ENCODE assay signal across 13 mouse cellular contexts in genomic region chr7:139224070-139224469, GRCm38 (mm10). TPM values are rescaled to one million over a fixed set of nuclear protein-coding genes. Genes with fewer than 3 reads are reported as not detected.
DNase-seq lines count a peak whose midpoint lies in the region; ATAC-seq and TF ChIP-seq lines count a peak whose summit lies in the region.
"Had no signal": no experiment of that assay in that cellular context is flagged by ENCODE, and none has a peak within 500 bp of the region (broad histone marks: within the 10 kb centered on the region; RNA-seq: fewer than 3 reads in every experiment).

No protein-coding gene starts in this region.

- no peak for ATAC-seq in lung, embryonic 14.5 days (ENCODE audit: insufficient read depth)
- ATAC-seq in liver, postnatal 0 days = 0 out of 2 replicates have a peak, but pooled peaks have one; percentile 3
- ATAC-seq: midbrain, embryonic 13.5 days had no signal

- peak overlapping the region; percentile 42; the same call in 1 of the 2 replicates for H3K27ac ChIP-seq in heart, embryonic 10.5 days
- H3K27ac ChIP-seq in lung, embryonic 14.5 days (ENCODE audit: low read depth) = peak overlapping the region; percentile 6; the same call in 1 of the 2 replicates
- peak overlapping the region; percentile 82 for H3K27ac ChIP-seq in liver, postnatal 0 days (ENCODE audit: low read depth)
- H3K27ac ChIP-seq: hindbrain, embryonic 10.5 days; limb, embryonic 10.5 days; midbrain, embryonic 13.5 days; stomach, embryonic 15.5 days had no signal

- H3K9ac ChIP-seq in lung, embryonic 14.5 days = no peak overlapping the region
- H3K9ac ChIP-seq in liver, postnatal 0 days (replicated peaks) = no peak overlapping the region
- H3K9ac ChIP-seq: midbrain, embryonic 13.5 days; stomach, embryonic 15.5 days had no signal

- DNase-seq in heart, embryonic 10.5 days (ENCODE audit: low spot score) = peak; percentile 61
- DNase-seq in heart, postnatal 36 days = no peak
- DNase-seq in lung, embryonic 14.5 days = no peak
- no peak for DNase-seq in lung, postnatal 10 days
- DNase-seq in liver = peak; percentile 1
- no peak for DNase-seq in liver, postnatal 0 days
- no peak for DNase-seq in gastrocnemius, postnatal 10 days
- DNase-seq: cerebellum, postnatal 10 days; kidney, adult 11 months had no signal

- no peaks in the 10 kb centered on the region for H3K27me3 ChIP-seq in heart, embryonic 10.5 days (ENCODE audit: insufficient read depth, poor library complexity, severe bottlenecking)
- H3K27me3 ChIP-seq in lung, embryonic 14.5 days (ENCODE audit: insufficient read depth, low read length) = no peaks in the 10 kb centered on the region
- no peaks in the 10 kb centered on the region for H3K27me3 ChIP-seq in liver, postnatal 0 days (ENCODE audit: insufficient read depth, low read length)
- H3K27me3 ChIP-seq: midbrain, embryonic 13.5 days; stomach, embryonic 15.5 days had no signal

- no peaks in the 10 kb centered on the region for H3K9me3 ChIP-seq in heart, embryonic 10.5 days
- no peaks in the 10 kb centered on the region for H3K9me3 ChIP-seq in lung, embryonic 14.5 days (ENCODE audit: low read depth, low read length)
- H3K9me3 ChIP-seq in liver, postnatal 0 days (ENCODE audit: low read length) = no peaks in the 10 kb centered on the region
- H3K9me3 ChIP-seq: hindbrain, embryonic 10.5 days; limb, embryonic 10.5 days; midbrain, embryonic 13.5 days; stomach, embryonic 15.5 days had no signal

- H3K4me2 ChIP-seq in lung, embryonic 14.5 days = no peak overlapping the region
- no peak overlapping the region for H3K4me2 ChIP-seq in liver, postnatal 0 days (ENCODE audit: low read depth, low read length)
- H3K4me2 ChIP-seq: midbrain, embryonic 13.5 days; stomach, embryonic 15.5 days had no signal

- no peak for TF ChIP-seq CTCF in lung, embryonic 14.5 days (IDR thresholded peaks at IDR 0.05; ENCODE audit: low read depth)
- no peak for TF ChIP-seq CTCF in liver, postnatal 0 days (IDR thresholded peaks at IDR 0.05; ENCODE audit: low read depth)

- no peak overlapping the region for H3K4me3 ChIP-seq in heart, embryonic 10.5 days
- no peak overlapping the region for H3K4me3 ChIP-seq in lung, embryonic 14.5 days (ENCODE audit: low read depth, low read length)
- H3K4me3 ChIP-seq in liver, postnatal 0 days (ENCODE audit: low read depth, low read length) = no peak overlapping the region
- H3K4me3 ChIP-seq: hindbrain, embryonic 10.5 days; limb, embryonic 10.5 days; midbrain, embryonic 13.5 days; stomach, embryonic 15.5 days had no signal

- no peaks in the 10 kb centered on the region for H3K36me3 ChIP-seq in heart, embryonic 10.5 days
- H3K36me3 ChIP-seq in lung, embryonic 14.5 days (ENCODE audit: insufficient read depth) = no peaks in the 10 kb centered on the region
- H3K36me3 ChIP-seq in liver, postnatal 0 days (replicated peaks; ENCODE audit: insufficient read depth, low read length) = no peaks in the 10 kb centered on the region
- H3K36me3 ChIP-seq: hindbrain, embryonic 10.5 days; limb, embryonic 10.5 days; midbrain, embryonic 13.5 days; stomach, embryonic 15.5 days had no signal

- 74% methylated on average over 1 of the region's 1 CpGs for WGBS in heart, embryonic 10.5 days
- WGBS in lung, embryonic 14.5 days = 73% methylated on average over 1 of the region's 1 CpGs
- 63% methylated on average over 1 of the region's 1 CpGs for WGBS in liver, postnatal 0 days (ENCODE audit: insufficient replicate concordance)

- no peak for TF ChIP-seq EP300 in liver, postnatal 0 days (IDR thresholded peaks at IDR 0.05; ENCODE audit: low read depth)

- intact Hi-C loops in heart, postnatal 36 days (cut with DNase I) = no loop called here

- peaks cover 48% of the 10 kb centered on the region for H3K4me1 ChIP-seq in heart, embryonic 10.5 days
- H3K4me1 ChIP-seq in lung, embryonic 14.5 days (ENCODE audit: insufficient read depth) = peaks cover 16% of the 10 kb centered on the region
- peaks cover 25% of the 10 kb centered on the region for H3K4me1 ChIP-seq in liver, postnatal 0 days (ENCODE audit: insufficient read depth)
- H3K4me1 ChIP-seq: midbrain, embryonic 13.5 days had no signal

RNA-seq across cellular contexts. Expression of gene Stk32c, which starts 11.0 kb away (rescaled TPM):
- polyA plus RNA-seq in heart, embryonic 10.5 days (2016; fragmentation: Nextera tagmentation; extraction: Ambion mirVana) = not detected in 2 replicates
- total RNA-seq in heart, postnatal 36 days (2021) = under 1 TPM; 0.60 to 0.86 TPM
- 0.14 and 0.16 TPM in 2 replicates for polyA plus RNA-seq in lung, embryonic 14.5 days (2014; fragmentation: Nextera tagmentation; extraction: Ambion mirVana)
- not detected in 2 replicates for polyA plus RNA-seq in liver, postnatal 0 days (2015; fragmentation: Nextera tagmentation; extraction: Ambion mirVana)
- 1 to 10 TPM; 1.6 TPM for total RNA-seq in gastrocnemius, postnatal 10 days (2021)

RNA-seq across cellular contexts. Expression of gene Lrrc27, which starts 11.3 kb away (rescaled TPM):
- 4.5 TPM in 2 replicates for polyA plus RNA-seq in heart, embryonic 10.5 days (2016; fragmentation: Nextera tagmentation; extraction: Ambion mirVana)
- total RNA-seq in heart, postnatal 36 days (2021) = 10 to 100 TPM; 17.0 to 22.3 TPM
- polyA plus RNA-seq in lung, embryonic 14.5 days (2014; fragmentation: Nextera tagmentation; extraction: Ambion mirVana) = 3.4 and 5.3 TPM in 2 replicates
- polyA plus RNA-seq in liver, postnatal 0 days (2015; fragmentation: Nextera tagmentation; extraction: Ambion mirVana) = 0.43 and 0.78 TPM in 2 replicates
- 1 to 10 TPM; 2.9 to 4.2 TPM for total RNA-seq in gastrocnemius, postnatal 10 days (2021)

RNA-seq across cellular contexts. Expression of gene Pwwp2b, which starts 24.2 kb away (rescaled TPM):
- 10.5 and 11.1 TPM in 2 replicates for polyA plus RNA-seq in heart, embryonic 10.5 days (2016; fragmentation: Nextera tagmentation; extraction: Ambion mirVana)
- 1 to 10 TPM; 9.5 to 9.7 TPM for total RNA-seq in heart, postnatal 36 days (2021)
- polyA plus RNA-seq in lung, embryonic 14.5 days (2014; fragmentation: Nextera tagmentation; extraction: Ambion mirVana) = 13.1 and 13.5 TPM in 2 replicates
- polyA plus RNA-seq in liver, postnatal 0 days (2015; fragmentation: Nextera tagmentation; extraction: Ambion mirVana) = 1.3 and 1.5 TPM in 2 replicates
- total RNA-seq in gastrocnemius, postnatal 10 days (2021) = 1 to 10 TPM; 3.5 to 5.2 TPM

Comparison
In these comparisons a context has a peak if more than half of its experiments do, and no peak if none do; other contexts are left out.
1. DNase-seq: peak in heart, embryonic 10.5 days (single experiment) and liver (single experiment); none in heart, postnatal 36 days (0 of 2), lung, embryonic 14.5 days (single experiment), lung, postnatal 10 days (single experiment), liver, postnatal 0 days (single experiment) and gastrocnemius, postnatal 10 days (single experiment).
2. H3K27ac ChIP-seq: peak in every context shown above with its lines; median percentile 82 in liver, postnatal 0 days; 42 in heart, embryonic 10.5 days; 6 in lung, embryonic 14.5 days.